In genomic region chr5:121191584-121191906, GRCm38 (mm10) we compare ENCODE assay signal across 8 mouse cellular contexts. TPM values are rescaled to one million over a fixed set of nuclear protein-coding genes. Genes with fewer than 3 reads are reported as not detected.
DNase-seq lines count a peak whose midpoint lies in the region; ATAC-seq and TF ChIP-seq lines count a peak whose summit lies in the region.

No protein-coding gene starts in this region.

- peak overlapping the region; percentile 93 for H3K4me3 ChIP-seq in heart, embryonic 13.5 days
- peak overlapping the region; percentile 94 to 99 for H3K4me3 ChIP-seq in MEL (ENCODE audit: control insufficient read depth in 1 of 2, insufficient read depth in 1 of 2, low read depth in 2 of 2, low read length in 2 of 2)
- peak overlapping the region; percentile 92 for H3K4me3 ChIP-seq in hindbrain, embryonic 12.5 days
- peak overlapping the region; percentile 95 for H3K4me3 ChIP-seq in midbrain, embryonic 10.5 days

- H3K36me3 ChIP-seq in heart, embryonic 13.5 days: no peaks in the 10 kb centered on the region
- peaks cover 0 to 19% of the 10 kb centered on the region in 2 experiments; a peak in 2 of 4 replicates for H3K36me3 ChIP-seq in MEL (ENCODE audit: control insufficient read depth in 1 of 2, insufficient read depth in 2 of 2, low read length in 2 of 2)
- no peaks in the 10 kb centered on the region for H3K36me3 ChIP-seq in hindbrain, embryonic 12.5 days
- no peaks in the 10 kb centered on the region for H3K36me3 ChIP-seq in midbrain, embryonic 10.5 days

- no peak for TF ChIP-seq CTCF in MEL (IDR thresholded peaks at IDR 0.05 in 2 of 3, conservative IDR thresholded peaks at IDR 0.05 in 1 of 3; ENCODE audit: control insufficient read depth in 1 of 3, insufficient read depth in 1 of 3, low read depth in 2 of 3, low read length in 3 of 3, poor library complexity in 1 of 3, severe bottlenecking in 1 of 3)

- H3K27me3 ChIP-seq in heart, embryonic 13.5 days (replicated peaks): no peaks in the 10 kb centered on the region
- H3K27me3 ChIP-seq in MEL (ENCODE audit: control insufficient read depth in 1 of 2, insufficient read depth in 2 of 2, low read length in 2 of 2): no peaks in the 10 kb centered on the region
- H3K27me3 ChIP-seq in hindbrain, embryonic 12.5 days: no peaks in the 10 kb centered on the region
- no peaks in the 10 kb centered on the region for H3K27me3 ChIP-seq in midbrain, embryonic 10.5 days (ENCODE audit: low read depth, poor library complexity, severe bottlenecking)

- peaks cover 42% of the 10 kb centered on the region for H3K79me2 ChIP-seq in MEL (ENCODE audit: control insufficient read depth, insufficient read depth, low read length, poor library complexity)

- no peaks in the 10 kb centered on the region for H3K9me3 ChIP-seq in heart, embryonic 13.5 days
- no peaks in the 10 kb centered on the region for H3K9me3 ChIP-seq in MEL (replicated peaks; ENCODE audit: insufficient read depth, low read length)
- H3K9me3 ChIP-seq in hindbrain, embryonic 12.5 days (replicated peaks): no peaks in the 10 kb centered on the region
- no peaks in the 10 kb centered on the region for H3K9me3 ChIP-seq in midbrain, embryonic 10.5 days (replicated peaks)

- peaks cover 42% of the 10 kb centered on the region for H3K4me1 ChIP-seq in heart, embryonic 13.5 days
- peaks cover 4 to 14% of the 10 kb centered on the region in 2 experiments for H3K4me1 ChIP-seq in MEL (ENCODE audit: control insufficient read depth in 1 of 2, insufficient read depth in 2 of 2, low read length in 2 of 2)
- H3K4me1 ChIP-seq in hindbrain, embryonic 12.5 days: peaks cover 34% of the 10 kb centered on the region
- peaks cover 42% of the 10 kb centered on the region for H3K4me1 ChIP-seq in midbrain, embryonic 10.5 days

- H3K27ac ChIP-seq in heart, embryonic 13.5 days (replicated peaks): peak overlapping the region; percentile 91
- peak overlapping the region; percentile 86 for H3K27ac ChIP-seq in MEL (ENCODE audit: control insufficient read depth, low read depth, low read length)
- peak overlapping the region; percentile 80 for H3K27ac ChIP-seq in hindbrain, embryonic 12.5 days
- peak overlapping the region; percentile 97 for H3K27ac ChIP-seq in midbrain, embryonic 10.5 days (replicated peaks)

- no peak for TF ChIP-seq EP300 in MEL (IDR thresholded peaks at IDR 0.05; ENCODE audit: low read depth in 1 of 2, low read length in 2 of 2)

- peak overlapping the region; percentile 87 for H3K4me2 ChIP-seq in heart, embryonic 13.5 days
- H3K4me2 ChIP-seq in hindbrain, embryonic 12.5 days (replicated peaks): peak overlapping the region; percentile 85

- TF ChIP-seq RAD21 in MEL (IDR thresholded peaks at IDR 0.05; ENCODE audit: low read depth, low read length): no peak

- peak overlapping the region; percentile 98 for H3K9ac ChIP-seq in heart, embryonic 13.5 days
- peak overlapping the region; percentile 95 for H3K9ac ChIP-seq in MEL (ENCODE audit: control insufficient read depth, low read depth, low read length, poor library complexity, severe bottlenecking)
- H3K9ac ChIP-seq in hindbrain, embryonic 12.5 days: peak overlapping the region; percentile 95

- TF ChIP-seq POLR2A in MEL (IDR thresholded peaks at IDR 0.05; ENCODE audit: control insufficient read depth in 1 of 2, insufficient read depth in 1 of 2, low read depth in 1 of 2, low read length in 2 of 2, poor library complexity in 1 of 2): no peak; a peak in 1 of 4 replicates

- ATAC-seq in heart, embryonic 13.5 days (ENCODE audit: extremely low read depth, insufficient number of reproducible peaks, low FRiP score, low TSS enrichment): no peak
- ATAC-seq in hindbrain, embryonic 12.5 days (ENCODE audit: low FRiP score): peak; percentile 66

- DNase-seq in heart, adult 8-10 months (ENCODE audit: low spot score): no peak
- no peak for DNase-seq in MEL (ENCODE audit: low read depth, low spot score)
- DNase-seq in midbrain, embryonic 10.5 days (ENCODE audit: low spot score): no peak
- DNase-seq in adrenal gland, adult 8-10 months: no peak
- no peak for DNase-seq in lung, postnatal 10 days
- no peak for DNase-seq in cerebellum, adult 9-10 months

- 11% methylated on average over 17 of the region's 17 CpGs for WGBS in heart, embryonic 13.5 days
- 10% methylated on average over 17 of the region's 17 CpGs for WGBS in hindbrain, embryonic 12.5 days
- 8% methylated on average over 17 of the region's 17 CpGs for WGBS in midbrain, embryonic 10.5 days

TF ChIP-seq in MEL, 35 proteins besides CTCF, POLR2A, EP300 and RAD21:
- TF ChIP-seq MAFK (IDR thresholded peaks at IDR 0.05; ENCODE audit: borderline replicate concordance, low read depth, low read length) (no peak), POLR2AphosphoS2 (IDR thresholded peaks at IDR 0.05; ENCODE audit: low read length) (no peak), MYC (IDR thresholded peaks at IDR 0.05; ENCODE audit: low read depth, low read length) (0 out of 2 replicates have a peak, but pooled peaks have one; percentile 41), CHD1 (IDR thresholded peaks at IDR 0.05; ENCODE audit: low read depth, low read length) (0 out of 2 replicates have a peak, but pooled peaks have one; percentile 32), MAX (IDR thresholded peaks at IDR 0.05; ENCODE audit: low read length) (peak; percentile 45; the same call in 1 of the 2 replicates)

RNA-seq across cellular contexts. Expression of gene Ptpn11, which starts 0.3 kb away (rescaled TPM):
- polyA plus RNA-seq in heart, embryonic 13.5 days (2015; fragmentation: Nextera tagmentation; extraction: Ambion mirVana): 18.4 and 20.0 TPM in 2 replicates
- 100 to 1,000 TPM; 163 to 187 (median 182) TPM for total RNA-seq in heart, adult 8-10 months (2022)
- 41.4 and 46.5 TPM in 2 replicates for total RNA-seq in MEL (2012; rRNA removed)
- 10 to 100 TPM; 43.6 to 55.0 TPM for polyA plus RNA-seq in MEL (2012; ENCODE audit: insufficient read depth in 1 of 2, insufficient read length in 2 of 2, low read depth in 1 of 2, low replicate concordance in 2 of 2, missing spikeins in 1 of 2)
- 21.4 and 22.7 TPM in 2 replicates for polyA plus RNA-seq in hindbrain, embryonic 12.5 days (2016; fragmentation: Nextera tagmentation; extraction: Ambion mirVana)
- 23.5 and 23.9 TPM in 2 replicates for polyA plus RNA-seq in midbrain, embryonic 10.5 days (2016; fragmentation: Nextera tagmentation; extraction: Ambion mirVana)
- total RNA-seq in adrenal gland, adult 8-10 months (2022): 100 to 1,000 TPM; 101 to 141 (median 124) TPM

RNA-seq across cellular contexts. Expression of gene Rpl6, which starts 12.7 kb away (rescaled TPM):
- polyA plus RNA-seq in heart, embryonic 13.5 days (2015; fragmentation: Nextera tagmentation; extraction: Ambion mirVana): 368 and 390 TPM in 2 replicates
- total RNA-seq in heart, adult 8-10 months (2022): 100 to 1,000 TPM; 525 to 697 (median 601) TPM
- 2,653 and 2,779 TPM in 2 replicates for total RNA-seq in MEL (2012; rRNA removed)
- 1,000 to 10,000 TPM in 1 of 2 experiments, 100 to 1,000 TPM in 1; 850 to 2,901 TPM for polyA plus RNA-seq in MEL (2012; ENCODE audit: insufficient read depth in 1 of 2, insufficient read length in 2 of 2, low read depth in 1 of 2, low replicate concordance in 2 of 2, missing spikeins in 1 of 2)
- polyA plus RNA-seq in hindbrain, embryonic 12.5 days (2016; fragmentation: Nextera tagmentation; extraction: Ambion mirVana): 472 and 473 TPM in 2 replicates
- polyA plus RNA-seq in midbrain, embryonic 10.5 days (2016; fragmentation: Nextera tagmentation; extraction: Ambion mirVana): 565 and 656 TPM in 2 replicates
- 1,000 to 10,000 TPM in 2 of 4 experiments, 100 to 1,000 TPM in 2; 908 to 1,162 (median 1,035) TPM for total RNA-seq in adrenal gland, adult 8-10 months (2022)

RNA-seq across cellular contexts. Expression of gene Hectd4, which starts 28.5 kb away (rescaled TPM):
- 2.8 and 3.3 TPM in 2 replicates for polyA plus RNA-seq in heart, embryonic 13.5 days (2015; fragmentation: Nextera tagmentation; extraction: Ambion mirVana)
- total RNA-seq in heart, adult 8-10 months (2022): 10 to 100 TPM; 22.8 to 26.9 (median 24.1) TPM
- total RNA-seq in MEL (2012; rRNA removed): 6.9 and 7.0 TPM in 2 replicates
- 10 to 100 TPM in 1 of 2 experiments, not detected in 1; 10.8 TPM for polyA plus RNA-seq in MEL (2012; ENCODE audit: insufficient read depth in 1 of 2, insufficient read length in 2 of 2, low read depth in 1 of 2, low replicate concordance in 2 of 2, missing spikeins in 1 of 2)
- polyA plus RNA-seq in hindbrain, embryonic 12.5 days (2016; fragmentation: Nextera tagmentation; extraction: Ambion mirVana): 16.4 and 16.9 TPM in 2 replicates
- 3.9 and 5.7 TPM in 2 replicates for polyA plus RNA-seq in midbrain, embryonic 10.5 days (2016; fragmentation: Nextera tagmentation; extraction: Ambion mirVana)
- 10 to 100 TPM; 22.7 to 39.2 (median 29.1) TPM for total RNA-seq in adrenal gland, adult 8-10 months (2022)
